Mouse (Mus musculus) kidney, adult 2 months (tissue): ENCODE results near the gene Sult2b1.

Experiments used
- CTCF ChIP-seq: fragments of 200-500 bp; conservative IDR thresholded peaks from 2 replicates; pipeline ENCODE4 v1.5.1; 2011; ENCODE audit warnings: low read depth, mild to moderate bottlenecking, control low read depth, low read length, moderate library complexity, mixed read lengths; ENCODE audit not compliant: insufficient read depth, insufficient read length
- POLR2A ChIP-seq: fragments of 200-500 bp; IDR thresholded peaks from one replicate; pipeline ENCODE4 v1.6.1; 2011; ENCODE audit warnings: low read depth, low read length, control low read depth

DNA sequence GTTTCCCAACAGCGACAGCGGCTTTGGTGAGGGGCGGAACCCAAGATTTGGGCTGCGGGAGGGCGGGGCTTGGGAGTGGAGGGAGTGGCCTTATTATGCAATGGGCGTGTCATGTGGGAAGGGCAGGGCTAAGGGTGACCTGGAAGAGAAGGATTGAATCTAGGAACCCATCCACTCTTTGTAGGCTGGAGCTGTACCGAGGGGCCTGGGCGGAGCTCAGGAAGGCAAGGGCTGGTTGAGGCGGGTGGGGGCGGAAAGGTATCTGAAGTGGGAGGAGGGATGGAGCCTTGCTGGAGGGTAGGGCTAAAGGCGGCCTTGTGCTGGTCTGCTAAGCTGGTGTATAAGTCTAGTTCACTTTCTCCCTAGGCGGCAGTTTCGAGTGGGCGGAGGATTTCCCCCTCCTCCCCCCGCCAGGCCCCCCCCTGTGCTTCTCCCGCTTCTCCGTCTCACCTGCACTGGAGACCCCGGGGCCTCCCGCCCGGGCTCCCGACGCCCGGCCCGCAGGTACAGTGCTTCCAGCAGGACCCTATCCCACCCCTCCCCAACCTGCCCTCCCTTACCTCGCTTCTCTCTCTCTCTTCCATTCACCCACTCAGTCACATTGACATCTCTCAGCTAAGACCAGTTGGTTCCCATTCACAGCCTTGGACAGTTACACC, 16.2 kb upstream of the Sult2b1 start:
- no peak for TF ChIP-seq POLR2A
- no peak for TF ChIP-seq CTCF
